Mouse (Mus musculus) ES-E14 (cell line): Measurements from ENCODE around the gene Aggf1.

Experiments used
- CHD2 ChIP-seq: IDR thresholded peaks from 2 replicates; pipeline ENCODE4 v1.6.1; 2014; ENCODE audit warnings: mild to moderate bottlenecking, low read depth, low read length, inconsistent platforms
- HCFC1 ChIP-seq: IDR thresholded peaks from 2 replicates; pipeline ENCODE4 v1.6.1; 2012; ENCODE audit warnings: low read length, inconsistent platforms, borderline replicate concordance; ENCODE audit not compliant: insufficient read depth
- MAFK ChIP-seq: IDR thresholded peaks from 2 replicates; pipeline ENCODE4 v1.6.1; 2014; ENCODE audit warnings: mild to moderate bottlenecking, low read depth, low read length, inconsistent platforms; ENCODE audit not compliant: insufficient read depth
- ZC3H11A ChIP-seq: IDR thresholded peaks from 2 replicates; pipeline ENCODE4 v1.6.1; 2012; ENCODE audit warnings: low read depth, mild to moderate bottlenecking, inconsistent platforms, low read length, borderline replicate concordance
- ZNF384 ChIP-seq: IDR thresholded peaks from 2 replicates; pipeline ENCODE4 v1.6.1; 2012; ENCODE audit warnings: low read depth, low read length, inconsistent platforms

DNA sequence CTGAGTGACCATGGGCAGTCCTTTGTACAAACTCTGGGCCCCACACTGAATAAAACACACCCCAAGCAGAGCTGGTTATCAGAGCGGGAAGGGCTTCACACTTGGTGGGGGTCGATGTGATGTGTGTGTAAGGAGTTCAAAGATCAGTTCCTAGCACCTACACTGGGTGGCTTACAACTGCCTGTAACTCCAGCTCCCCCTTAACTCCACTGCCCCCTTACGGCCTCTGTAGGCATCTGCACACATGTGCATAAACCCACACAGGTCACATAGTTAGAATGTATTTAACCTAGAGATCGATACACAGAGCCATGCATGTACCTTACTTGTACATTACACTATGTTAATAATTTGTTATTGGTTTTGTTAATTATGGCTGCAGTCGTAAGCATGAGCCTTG, 13.1 kb upstream of the Aggf1 start:
- TF ChIP-seq HCFC1 (no peak), ZC3H11A (no peak), ZNF384 (no peak), MAFK (no peak), CHD2 (no peak)
